ENCODE assay signal across 7 mouse cellular contexts in genomic region chr4:107367567-107368314, GRCm38 (mm10). TPM values are rescaled to one million over a fixed set of nuclear protein-coding genes. Genes with fewer than 3 reads are reported as not detected.
DNase-seq lines count a peak whose midpoint lies in the region; ATAC-seq and TF ChIP-seq lines count a peak whose summit lies in the region.

Gene Ndc1, plus strand, starts transcription at chr4:107367784.

- peak within 1 kb of the TSS; percentile 90 for H3K4me3 ChIP-seq in embryonic facial prominence, embryonic 12.5 days
- peak within 1 kb of the TSS; percentile 82 for H3K4me3 ChIP-seq in kidney, adult 2 months (ENCODE audit: insufficient read depth, low read depth, low read length)
- H3K4me3 ChIP-seq in limb, embryonic 12.5 days (replicated peaks), result peak within 1 kb of the TSS; percentile 88
- peak within 1 kb of the TSS; percentile 72 for H3K4me3 ChIP-seq in midbrain, embryonic 15.5 days
- peak within 1 kb of the TSS; percentile 93 for H3K4me3 ChIP-seq in spleen, adult 2 months (ENCODE audit: extremely low read depth, insufficient read depth, insufficient read length)

- peak; percentile 97 for ATAC-seq in embryonic facial prominence, embryonic 12.5 days (ENCODE audit: insufficient number of reproducible peaks, insufficient read depth, low FRiP score, low TSS enrichment)
- ATAC-seq in limb, embryonic 12.5 days (ENCODE audit: insufficient number of reproducible peaks, insufficient read depth, low FRiP score, low TSS enrichment, low read depth), result peak; percentile 98
- ATAC-seq in midbrain, embryonic 15.5 days (replicated peaks), result peak; percentile 98

- no peaks in the 10 kb centered on the region for H3K27me3 ChIP-seq in embryonic facial prominence, embryonic 12.5 days
- no peaks in the 10 kb centered on the region for H3K27me3 ChIP-seq in kidney, adult 2 months (replicated peaks; ENCODE audit: control insufficient read depth, insufficient read depth, low read length)
- no peaks in the 10 kb centered on the region for H3K27me3 ChIP-seq in limb, embryonic 12.5 days
- H3K27me3 ChIP-seq in midbrain, embryonic 15.5 days (replicated peaks), result no peaks in the 10 kb centered on the region
- H3K27me3 ChIP-seq in spleen, adult 2 months (ENCODE audit: control insufficient read depth, insufficient read depth, low read length), result no peaks in the 10 kb centered on the region

- peaks cover 12% of the 10 kb centered on the region for H3K4me1 ChIP-seq in embryonic facial prominence, embryonic 12.5 days
- H3K4me1 ChIP-seq in kidney, adult 2 months (ENCODE audit: control insufficient read depth, insufficient read depth, low read length), result no peaks in the 10 kb centered on the region; the same call in 1 of the 2 replicates
- peaks cover 10% of the 10 kb centered on the region for H3K4me1 ChIP-seq in limb, embryonic 12.5 days (replicated peaks)
- peaks cover 12% of the 10 kb centered on the region for H3K4me1 ChIP-seq in midbrain, embryonic 15.5 days
- peaks cover 3% of the 10 kb centered on the region; the same call in 1 of the 2 replicates for H3K4me1 ChIP-seq in spleen, adult 2 months (ENCODE audit: control insufficient read depth, insufficient read depth, insufficient read length)

- TF ChIP-seq POLR2A in kidney, adult 2 months (IDR thresholded peaks at IDR 0.05; ENCODE audit: low read depth, low read length), result no peak
- TF ChIP-seq POLR2A in spleen, adult 2 months (IDR thresholded peaks at IDR 0.05; ENCODE audit: low read depth, low read length), result no peak

- H3K9me3 ChIP-seq in embryonic facial prominence, embryonic 12.5 days, result no peaks in the 10 kb centered on the region
- no peaks in the 10 kb centered on the region for H3K9me3 ChIP-seq in limb, embryonic 12.5 days
- no peaks in the 10 kb centered on the region for H3K9me3 ChIP-seq in midbrain, embryonic 15.5 days

- under 1% methylated on average over 51 of the region's 51 CpGs for WGBS in embryonic facial prominence, embryonic 12.5 days
- WGBS in kidney, adult 2 months, result under 1% methylated on average over 51 of the region's 51 CpGs
- WGBS in limb, embryonic 12.5 days, result under 1% methylated on average over 51 of the region's 51 CpGs
- under 1% methylated on average over 51 of the region's 51 CpGs for WGBS in midbrain, embryonic 15.5 days
- WGBS in spleen, adult 2 months, result under 1% methylated on average over 51 of the region's 51 CpGs

- peak within 1 kb of the TSS; percentile 91 for H3K27ac ChIP-seq in embryonic facial prominence, embryonic 12.5 days
- H3K27ac ChIP-seq in kidney, adult 2 months (ENCODE audit: insufficient read depth, low read depth, low read length), result peak within 1 kb of the TSS; percentile 96
- H3K27ac ChIP-seq in limb, embryonic 12.5 days, result peak within 1 kb of the TSS; percentile 89
- peak within 1 kb of the TSS; percentile 89 for H3K27ac ChIP-seq in midbrain, embryonic 15.5 days
- peak within 1 kb of the TSS; percentile 94 for H3K27ac ChIP-seq in spleen, adult 2 months (ENCODE audit: insufficient read depth, low read length)

- H3K4me2 ChIP-seq in embryonic facial prominence, embryonic 12.5 days (replicated peaks), result peak within 1 kb of the TSS; percentile 76
- H3K4me2 ChIP-seq in limb, embryonic 12.5 days, result peak within 1 kb of the TSS; percentile 72
- H3K4me2 ChIP-seq in midbrain, embryonic 15.5 days, result peak within 1 kb of the TSS; percentile 64

- peak; percentile 83 for DNase-seq in adrenal gland, postnatal 25 days
- DNase-seq in heart, adult 18-20 months, result peak; percentile 92
- DNase-seq in kidney, adult 2 months, result peak; percentile 92
- peak; percentile 79 to 81 for DNase-seq in spleen, adult 2 months (ENCODE audit: low read depth in 1 of 2, low spot score in 2 of 2)

- peak within 1 kb of the TSS; percentile 84 for H3K9ac ChIP-seq in embryonic facial prominence, embryonic 12.5 days
- peak within 1 kb of the TSS; percentile 84 for H3K9ac ChIP-seq in limb, embryonic 12.5 days (replicated peaks)
- peak within 1 kb of the TSS; percentile 74 for H3K9ac ChIP-seq in midbrain, embryonic 15.5 days

- H3K36me3 ChIP-seq in embryonic facial prominence, embryonic 12.5 days, result peaks cover 21% of the 10 kb centered on the region
- H3K36me3 ChIP-seq in kidney, adult 2 months (ENCODE audit: control insufficient read depth, insufficient read depth, low read length), result no peaks in the 10 kb centered on the region
- H3K36me3 ChIP-seq in limb, embryonic 12.5 days, result peaks cover 25% of the 10 kb centered on the region
- H3K36me3 ChIP-seq in midbrain, embryonic 15.5 days (replicated peaks), result no peaks in the 10 kb centered on the region
- peaks cover 3% of the 10 kb centered on the region; the same call in 1 of the 2 replicates for H3K36me3 ChIP-seq in spleen, adult 2 months (ENCODE audit: control insufficient read depth, insufficient read depth, low read length)

- no peak for TF ChIP-seq CTCF in kidney, adult 2 months (conservative IDR thresholded peaks at IDR 0.05; ENCODE audit: insufficient read depth, insufficient read length, low read depth, low read length)
- no peak for TF ChIP-seq CTCF in spleen, adult 2 months (IDR thresholded peaks at IDR 0.05; ENCODE audit: extremely low read depth, insufficient read depth, insufficient read length, insufficient replicate concordance)

RNA-seq across cellular contexts. Expression of gene Ndc1, which starts in this region (rescaled TPM):
- total RNA-seq in adrenal gland, postnatal 25 days (2021), result 12.3 and 14.2 TPM in 2 replicates
- 35.8 and 38.8 TPM in 2 replicates for polyA plus RNA-seq in embryonic facial prominence, embryonic 12.5 days (2016; fragmentation: Nextera tagmentation; extraction: Ambion mirVana)
- 10 to 100 TPM; 10.5 to 12.6 TPM for total RNA-seq in heart, adult 18-20 months (2021)
- polyA plus RNA-seq in kidney, adult 2 months (2012; rRNA removed), result 11.3 and 16.1 TPM in 2 replicates
- 37.5 and 39.4 TPM in 2 replicates for polyA plus RNA-seq in limb, embryonic 12.5 days (2016; fragmentation: Nextera tagmentation; extraction: Ambion mirVana)
- polyA plus RNA-seq in midbrain, embryonic 15.5 days (2015; fragmentation: Nextera tagmentation; extraction: Ambion mirVana), result 18.4 and 20.0 TPM in 2 replicates
- 10.6 and 15.9 TPM in 2 replicates for polyA plus RNA-seq in spleen, adult 2 months (2012; rRNA removed)

Comparison
In these comparisons a context has a peak if more than half of its experiments do, and no peak if none do; other contexts are left out.
1. Peak in every context shown above with its lines: DNase-seq, ATAC-seq, H3K4me3 ChIP-seq and H3K27ac ChIP-seq.